Mouse (Mus musculus) limb, embryonic 11.5 days (tissue): Measurements from ENCODE around the gene Rassf2. TPM values are rescaled to one million over a fixed set of nuclear protein-coding genes. Genes with fewer than 3 reads are reported as not detected.
A peak's percentile ranks its signal among the peaks of the same experiment; 100 is the strongest.

Source experiments
- ATAC-seq: fragments of 200-750 bp; cut with Nextera tagmentation; 2 replicates; pipeline ENCODE4 v1.8.0; 2017; ENCODE audit warnings: low read depth; ENCODE audit not compliant: insufficient number of reproducible peaks, low FRiP score, low TSS enrichment
- DNase-seq: peaks from one replicate; pipeline ENCODE4 v3.0.0-alpha.2; 2015; ENCODE audit warnings: low spot score
- H3K27ac ChIP-seq: fragments of 300-500 bp; sonication (generic); replicated peaks from 2 replicates; pipeline ENCODE4 v1.5.1; 2014; ENCODE audit warnings: low read depth, mild to moderate bottlenecking, low read length
- H3K27me3 ChIP-seq: fragments of 300-500 bp; sonication (generic); 2 replicates; pipeline ENCODE4 v1.6.1; 2014; ENCODE audit warnings: mild to moderate bottlenecking, low read length, mixed read lengths; ENCODE audit not compliant: control insufficient read depth, insufficient read depth
- H3K36me3 ChIP-seq: fragments of 300-500 bp; sonication (generic); 2 replicates; pipeline ENCODE4 v1.6.1; 2014; ENCODE audit warnings: mild to moderate bottlenecking, low read length, moderate library complexity, mixed read lengths; ENCODE audit not compliant: control insufficient read depth, insufficient read depth
- H3K4me1 ChIP-seq: fragments of 300-500 bp; sonication (generic); 2 replicates; pipeline ENCODE4 v1.6.1; 2014; ENCODE audit warnings: low read length, mixed read lengths; ENCODE audit not compliant: control insufficient read depth, insufficient read depth
- H3K4me2 ChIP-seq: fragments of 300-500 bp; sonication (generic); 2 replicates; pipeline ENCODE4 v1.6.1; 2014; ENCODE audit warnings: low read depth, mild to moderate bottlenecking, moderate library complexity; ENCODE audit not compliant: severe bottlenecking
- H3K4me3 ChIP-seq: fragments of 300-500 bp; sonication (generic); 2 replicates; pipeline ENCODE4 v1.5.1; 2014; ENCODE audit warnings: low read depth, low read length
- H3K9ac ChIP-seq: fragments of 300-500 bp; sonication (generic); 2 replicates; pipeline ENCODE4 v1.6.1; 2014; ENCODE audit warnings: mild to moderate bottlenecking, low read length
- H3K9me3 ChIP-seq: fragments of 300-500 bp; sonication (generic); 2 replicates; pipeline ENCODE4 v1.6.1; 2016; ENCODE audit warnings: low read length; ENCODE audit not compliant: control insufficient read depth
- WGBS: fragments of 180-500 bp; shearing (Covaris S2); extraction: QIAGEN DNeasy Blood & Tissue Kit; methylation state at CpG from one replicate; pipeline ENCODE4 v1.1.7; 2014; 5-methylcytosine and 5-hydroxymethylcytosine counted together
- polyA plus RNA-seq: library from polyadenylated mRNA; unstranded; fragments of >200 nt; fragmentation: Nextera tagmentation; extraction: Ambion mirVana; gene quantifications from 2 replicates; pipeline ENCODE4 v1.2.1, GENCODE M21; 2014

Rassf2 gene
- polyA plus RNA-seq, 1 experiment from 2014 or later = 6.9 TPM

DNA sequence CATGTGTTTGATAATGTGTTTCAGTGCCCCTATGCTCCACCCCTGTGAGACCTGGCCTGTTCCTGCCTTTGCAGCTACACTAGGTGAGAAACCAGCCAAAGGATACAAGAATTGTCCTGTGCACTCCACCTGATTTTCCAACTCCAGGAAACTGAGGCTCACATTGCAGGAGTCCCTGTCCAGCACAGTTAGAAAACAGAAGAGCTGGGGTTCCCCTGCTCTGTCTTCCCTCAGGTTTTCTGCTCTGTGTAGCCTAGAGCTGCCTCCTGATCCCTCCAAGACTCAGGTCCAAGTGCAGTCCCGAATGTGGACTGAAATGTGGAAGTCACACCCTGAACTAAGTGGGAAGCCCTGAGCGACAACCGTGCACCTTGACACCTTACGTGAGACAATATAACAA is 76.3 kb downstream of the Rassf2 start:
- no peak overlapping the region for H3K4me3 ChIP-seq
- no peak overlapping the region for H3K27ac ChIP-seq
- no peak for DNase-seq
- no peak overlapping the region for H3K9ac ChIP-seq
- H3K27me3 ChIP-seq = peaks cover 17% of the 10 kb centered on the region
- no peaks in the 10 kb centered on the region for H3K36me3 ChIP-seq
- no peaks in the 10 kb centered on the region for H3K9me3 ChIP-seq
- 92% methylated on average over 4 of the region's 4 CpGs for WGBS
- peaks cover 10% of the 10 kb centered on the region for H3K4me1 ChIP-seq
- peak overlapping the region; percentile 39 for H3K4me2 ChIP-seq
- no peak for ATAC-seq

GRCm38 (mm10) chr2:131952961-131953538 is 77.0 kb downstream of the Rassf2 start:
- peaks cover 10% of the 10 kb centered on the region for H3K4me1 ChIP-seq
- H3K4me2 ChIP-seq = peak overlapping the region; percentile 39
- peaks cover 17% of the 10 kb centered on the region for H3K27me3 ChIP-seq
- H3K36me3 ChIP-seq = no peaks in the 10 kb centered on the region
- no peak overlapping the region for H3K9ac ChIP-seq
- no peaks in the 10 kb centered on the region for H3K9me3 ChIP-seq
- H3K4me3 ChIP-seq = no peak overlapping the region
- H3K27ac ChIP-seq = no peak overlapping the region
- ATAC-seq (no peak), DNase-seq (peak; percentile 54)
- 14% methylated on average over 29 of the region's 29 CpGs for WGBS

GRCm38 (mm10) chr2:131952456-131952855 is 77.6 kb downstream of the Rassf2 start:
- ATAC-seq (no peak), DNase-seq (no peak)
- WGBS = 53% methylated on average over 2 of the region's 2 CpGs
- Histone ChIP-seq H3K9ac (no peak overlapping the region), H3K4me2 (no peak overlapping the region), H3K4me1 (peaks cover 10% of the 10 kb centered on the region), H3K9me3 (no peaks in the 10 kb centered on the region), H3K4me3 (no peak overlapping the region), H3K36me3 (no peaks in the 10 kb centered on the region), H3K27ac (no peak overlapping the region), H3K27me3 (peaks cover 17% of the 10 kb centered on the region)

- ATAC-seq (no peak), DNase-seq (no peak)
- Histone ChIP-seq H3K27me3 (peaks cover 17% of the 10 kb centered on the region), H3K9ac (no peak within 1 kb of the TSS), H3K36me3 (no peaks in the 10 kb centered on the region), H3K27ac (no peak within 1 kb of the TSS), H3K4me1 (peaks cover 10% of the 10 kb centered on the region), H3K4me3 (no peak within 1 kb of the TSS), H3K4me2 (0 out of 2 replicates have a peak within 1 kb of the TSS, but pooled peaks have one; percentile 12), H3K9me3 (no peaks in the 10 kb centered on the region)
- WGBS = 2% methylated on average over 11 of the region's 11 CpGs
These were observed 79.4 kb downstream of the Rassf2 start, which contains the start of gene Prnd for GRCm38 (mm10) chr2:131950598-131951095. Prnd (plus strand) TSS chr2:131950861.

- 0 out of 2 replicates have a peak overlapping the region, but pooled peaks have one; percentile 12 for H3K4me2 ChIP-seq
- H3K4me3 ChIP-seq = no peak overlapping the region
- H3K9me3 ChIP-seq = no peaks in the 10 kb centered on the region
- DNase-seq (peak; percentile 65), ATAC-seq (no peak)
- no peaks in the 10 kb centered on the region for H3K36me3 ChIP-seq
- H3K4me1 ChIP-seq = peaks cover 6% of the 10 kb centered on the region; the same call in 1 of the 2 replicates
- H3K27me3 ChIP-seq = peaks cover 17% of the 10 kb centered on the region
- no peak overlapping the region for H3K9ac ChIP-seq
- H3K27ac ChIP-seq = no peak overlapping the region
- 49% methylated on average over 9 of the region's 9 CpGs for WGBS
These were observed 80.1 kb downstream of the Rassf2 start for GRCm38 (mm10) chr2:131949767-131950597.

DNA sequence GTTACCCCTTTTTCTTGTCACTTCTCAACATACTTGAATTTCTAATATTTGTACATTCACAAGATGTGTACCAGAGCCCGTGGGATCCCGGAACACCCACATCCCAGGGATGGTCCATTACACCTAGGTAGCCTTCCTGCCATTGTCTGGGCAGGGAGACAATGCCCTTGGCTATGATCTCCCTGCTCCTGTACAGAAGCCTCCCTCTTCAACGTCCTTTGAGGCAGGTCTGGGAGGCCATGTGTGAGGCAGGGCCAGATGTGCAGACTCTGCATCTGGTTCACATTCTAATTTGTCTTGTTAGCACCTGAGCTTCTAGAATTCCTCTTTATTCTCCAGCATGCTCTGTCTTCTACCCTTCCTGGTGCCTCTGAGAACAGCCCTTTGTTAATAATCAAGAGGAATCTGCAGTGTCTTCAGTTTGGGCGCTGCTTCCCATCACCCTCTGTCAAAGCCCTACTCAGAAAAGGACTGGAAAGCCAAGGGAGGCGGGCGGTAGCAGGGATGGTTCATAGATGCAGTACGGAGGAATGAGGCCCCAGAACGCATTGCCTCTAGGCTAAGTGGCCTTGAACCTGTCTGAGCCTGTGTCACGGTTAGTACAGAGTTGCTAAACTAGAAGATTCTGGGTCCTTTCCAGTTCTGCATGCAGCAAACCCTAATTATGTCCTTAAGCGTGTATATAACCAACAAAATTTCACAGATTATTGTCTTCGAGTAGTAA is 81.0 kb downstream of the Rassf2 start:
- WGBS = 73% methylated on average over 11 of the region's 11 CpGs
- Histone ChIP-seq H3K4me3 (no peak overlapping the region), H3K27ac (no peak overlapping the region), H3K9ac (no peak overlapping the region), H3K9me3 (no peaks in the 10 kb centered on the region), H3K4me2 (no peak overlapping the region), H3K36me3 (no peaks in the 10 kb centered on the region), H3K4me1 (peaks cover 6% of the 10 kb centered on the region; the same call in 1 of the 2 replicates), H3K27me3 (peaks cover 14% of the 10 kb centered on the region)
- DNase-seq (no peak), ATAC-seq (no peak)

DNA sequence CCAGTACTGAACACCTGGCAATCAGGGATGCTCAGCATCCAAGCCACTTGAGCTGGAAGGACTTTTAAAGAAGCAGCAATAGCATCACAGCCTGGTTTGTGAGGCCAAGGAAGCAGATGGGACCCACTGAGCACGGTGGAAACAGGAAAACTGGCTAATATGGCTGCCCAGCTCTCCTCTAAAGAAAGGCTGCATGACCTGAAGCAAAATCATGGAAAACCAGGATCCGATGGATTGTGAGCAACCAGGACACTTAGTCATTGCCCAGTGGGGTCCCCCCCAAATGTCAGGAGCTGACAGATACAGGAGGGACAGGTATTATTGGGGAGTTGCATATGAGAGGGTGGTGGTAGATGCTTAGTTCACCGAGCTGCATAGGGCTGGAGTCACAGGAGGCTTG is 81.9 kb downstream of the Rassf2 start:
- Histone ChIP-seq H3K9me3 (no peaks in the 10 kb centered on the region), H3K4me3 (no peak overlapping the region), H3K27ac (no peak overlapping the region), H3K27me3 (peaks cover 6% of the 10 kb centered on the region), H3K4me1 (peaks cover 3% of the 10 kb centered on the region; the same call in 1 of the 2 replicates), H3K9ac (no peak overlapping the region), H3K36me3 (no peaks in the 10 kb centered on the region), H3K4me2 (no peak overlapping the region)
- DNase-seq (no peak), ATAC-seq (no peak)
- 86% methylated on average over 3 of the region's 3 CpGs for WGBS

DNA sequence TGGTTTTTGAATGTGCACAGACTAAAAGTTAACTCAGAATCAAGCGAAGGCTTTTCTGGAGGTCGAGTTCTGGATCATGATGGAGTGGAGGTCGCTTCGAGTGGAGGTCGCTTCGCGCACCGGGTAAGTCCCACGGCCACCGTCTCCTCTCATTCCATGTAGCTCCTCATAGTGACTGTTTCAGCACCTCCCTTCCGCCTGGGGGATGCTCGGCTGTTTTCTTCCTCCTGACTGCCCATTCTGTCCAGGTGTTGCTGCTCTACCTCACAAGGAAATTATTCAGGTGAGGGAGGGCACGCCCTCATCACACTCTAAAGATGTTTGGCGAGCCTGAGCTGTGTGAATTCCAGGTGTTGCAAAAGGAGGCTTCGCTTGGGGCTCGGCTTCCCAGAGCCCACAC is 83.7 kb downstream of the Rassf2 start:
- ATAC-seq (no peak), DNase-seq (no peak)
- H3K27me3 ChIP-seq = no peaks in the 10 kb centered on the region
- no peaks in the 10 kb centered on the region for H3K36me3 ChIP-seq
- WGBS = 85% methylated on average over 16 of the region's 16 CpGs
- H3K4me2 ChIP-seq = no peak overlapping the region
- H3K9me3 ChIP-seq = no peaks in the 10 kb centered on the region
- H3K4me1 ChIP-seq = no peaks in the 10 kb centered on the region
- no peak overlapping the region for H3K4me3 ChIP-seq
- H3K9ac ChIP-seq = no peak overlapping the region
- no peak overlapping the region for H3K27ac ChIP-seq
